Mouse (Mus musculus): Measurements from ENCODE around the gene Vsnl1.
A peak's percentile ranks its signal among the peaks of the same experiment; 100 is the strongest.

Vsnl1 gene

DNA sequence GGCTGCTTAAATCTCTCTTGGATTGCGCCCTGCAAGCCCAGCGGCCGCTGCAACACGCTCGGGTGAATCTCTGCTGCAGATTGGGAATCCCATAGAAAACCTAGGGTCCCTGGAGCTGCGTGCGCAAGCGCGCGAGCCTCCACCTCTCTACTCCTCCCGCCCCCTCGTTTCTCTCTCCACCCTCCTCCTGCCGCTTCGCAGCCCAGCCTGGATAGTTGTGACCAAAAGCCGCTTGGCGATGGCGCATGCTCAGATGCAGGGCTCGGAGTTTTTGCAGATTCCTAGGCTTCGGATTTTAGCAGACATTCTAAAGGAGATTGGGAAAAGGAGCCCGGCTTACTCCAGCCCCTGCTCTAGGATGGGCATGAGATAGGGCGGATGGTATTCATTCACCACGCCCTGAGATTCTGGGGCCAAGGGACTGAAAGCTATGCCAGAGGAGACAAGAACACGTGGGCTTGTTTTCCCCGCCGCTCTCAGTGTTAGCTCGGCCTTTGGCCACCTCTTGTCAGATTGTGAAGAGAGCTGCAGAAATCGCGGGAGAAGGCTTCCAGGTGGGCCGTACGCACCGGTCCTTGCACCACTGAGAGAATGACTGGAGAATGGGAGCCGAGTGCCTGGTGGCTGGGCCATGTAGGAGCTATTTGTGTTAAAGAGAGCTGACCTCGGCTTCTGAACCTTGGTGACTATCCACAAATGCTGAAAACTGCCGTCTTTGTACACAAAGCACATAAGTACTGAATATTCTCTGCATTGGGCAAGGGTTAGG, at the start of gene Vsnl1:
TSS of gene Vsnl1 (minus strand) at position 117 of the 769 bp plus-strand sequence.
- DNase-seq (ENCODE audit: low spot score) = peak; percentile 35

DNA sequence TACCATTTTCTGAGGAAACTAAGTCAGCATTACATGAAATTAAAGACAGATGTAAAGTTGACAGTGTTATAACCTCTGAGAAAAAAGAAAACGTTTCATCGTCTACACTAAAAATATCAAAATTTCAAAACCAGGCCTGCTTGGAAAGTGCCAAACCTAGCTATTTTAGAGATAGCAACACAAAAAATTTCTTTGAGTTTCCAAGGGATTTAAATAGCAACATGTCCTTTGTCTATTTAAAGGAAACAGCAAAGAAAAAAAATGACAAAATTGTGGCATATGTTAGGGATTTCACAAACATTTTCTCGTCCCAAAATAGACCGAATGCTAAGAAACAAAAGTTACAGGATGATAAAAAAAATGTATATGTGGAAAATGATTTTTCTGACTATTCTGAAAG, 20.2 kb upstream of the Vsnl1 start:
- DNase-seq (ENCODE audit: low spot score) = no peak

DNA sequence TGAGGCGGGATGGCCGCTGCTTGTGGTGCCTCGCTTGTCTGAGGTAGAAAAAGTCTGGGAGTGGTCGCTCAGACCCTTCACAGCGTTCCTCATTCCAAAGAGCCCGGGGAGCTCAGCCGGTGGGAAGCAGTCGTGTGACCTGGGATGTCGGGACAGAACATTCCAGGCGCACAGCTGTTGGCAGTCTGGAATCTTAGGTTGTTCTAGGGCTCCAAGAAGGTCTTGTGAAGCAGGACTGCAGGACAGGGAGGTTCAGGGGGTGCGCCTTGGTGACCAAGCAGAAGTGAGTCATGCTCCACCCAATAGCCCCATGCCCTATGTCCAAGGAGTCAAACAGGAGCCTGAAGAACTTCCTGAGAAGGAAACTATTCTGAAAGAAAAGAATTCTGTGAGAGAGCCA, 19.8 kb upstream of the Vsnl1 start:
- no peak for DNase-seq (ENCODE audit: low spot score)

DNA sequence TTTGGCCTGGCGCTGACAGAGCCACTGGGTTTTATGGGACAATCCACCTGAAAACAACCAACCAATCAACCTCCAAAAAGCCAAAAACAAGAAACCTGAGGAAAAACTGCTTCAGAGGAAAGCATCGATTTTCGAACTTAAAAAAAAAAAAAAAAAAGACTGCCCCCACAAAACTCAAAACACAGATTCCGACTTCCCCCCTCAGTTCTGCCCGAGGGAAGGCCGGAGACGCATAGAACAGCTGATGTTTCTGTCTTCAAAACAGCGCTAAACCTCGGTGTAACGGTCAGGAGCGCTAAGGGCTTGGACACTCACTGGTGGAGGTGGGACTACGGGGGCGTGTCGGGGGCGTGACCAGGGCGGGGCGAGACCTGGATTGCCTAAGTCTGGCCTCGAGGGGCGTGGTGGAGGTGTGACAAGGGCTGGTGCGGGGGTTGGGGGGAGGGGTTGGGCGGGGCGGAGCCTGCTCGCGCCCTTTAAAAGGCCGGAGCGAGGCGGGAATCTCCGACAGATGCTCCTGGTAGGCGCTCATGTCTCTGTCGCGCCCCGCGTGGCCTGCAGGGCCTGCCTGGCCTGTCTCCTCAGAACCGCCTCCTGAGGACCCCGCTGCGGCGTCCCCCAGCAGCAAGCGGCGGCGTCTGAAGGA, 19.3 kb upstream of the Vsnl1 start, which contains the start of gene Rad51ap2:
TSS of gene Rad51ap2 (plus strand) at position 531 of the 646 bp plus-strand sequence.
- DNase-seq (ENCODE audit: low spot score) = peak; percentile 79

DNA sequence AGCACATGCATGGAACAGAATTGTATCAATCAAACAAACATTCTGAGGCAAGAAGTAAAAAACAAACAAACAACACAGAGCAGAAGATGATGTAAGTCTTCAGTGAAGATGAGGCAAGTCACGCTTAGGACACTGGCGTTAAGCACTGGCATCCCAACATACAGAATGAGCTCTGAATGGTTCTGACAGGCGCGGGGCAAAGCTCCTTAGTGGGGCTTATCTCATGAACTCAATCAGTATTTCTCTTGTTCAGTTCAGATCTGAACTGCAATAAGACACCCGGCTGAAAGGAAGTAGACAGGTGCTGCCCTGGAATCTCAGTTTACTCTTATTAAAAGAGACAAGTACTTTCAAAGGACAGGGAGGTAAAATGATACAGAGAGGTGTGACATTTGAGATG, 17.7 kb upstream of the Vsnl1 start:
- DNase-seq (ENCODE audit: low spot score) = no peak

DNA sequence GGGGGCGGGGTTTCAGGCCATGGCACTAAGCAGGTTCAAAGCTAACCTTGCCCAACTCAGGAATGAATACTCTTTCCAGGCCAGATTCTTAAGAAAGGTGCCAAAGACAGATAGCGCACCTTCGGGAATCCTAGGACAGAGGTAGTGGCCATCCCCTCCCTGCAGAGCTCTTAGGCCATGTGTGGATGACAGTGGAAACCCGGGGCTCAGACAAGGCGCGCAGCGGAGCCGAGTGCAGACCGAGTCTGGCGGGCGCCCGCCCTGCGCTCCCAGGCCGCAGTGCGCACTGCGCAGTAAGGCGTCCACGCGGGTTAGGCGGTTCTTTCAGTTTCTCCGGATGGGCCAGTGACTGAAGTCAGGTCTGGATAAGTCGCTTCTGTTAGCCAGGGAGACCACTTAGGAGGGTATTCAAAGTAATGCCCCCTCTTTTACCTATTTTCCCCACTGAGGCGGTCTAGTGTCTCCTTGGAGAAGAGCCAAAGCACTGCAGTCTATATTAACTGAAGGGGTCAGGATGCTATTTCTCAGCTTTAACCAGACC, 1.6 kb upstream of the Vsnl1 start:
- DNase-seq (ENCODE audit: low spot score) = no peak

DNA sequence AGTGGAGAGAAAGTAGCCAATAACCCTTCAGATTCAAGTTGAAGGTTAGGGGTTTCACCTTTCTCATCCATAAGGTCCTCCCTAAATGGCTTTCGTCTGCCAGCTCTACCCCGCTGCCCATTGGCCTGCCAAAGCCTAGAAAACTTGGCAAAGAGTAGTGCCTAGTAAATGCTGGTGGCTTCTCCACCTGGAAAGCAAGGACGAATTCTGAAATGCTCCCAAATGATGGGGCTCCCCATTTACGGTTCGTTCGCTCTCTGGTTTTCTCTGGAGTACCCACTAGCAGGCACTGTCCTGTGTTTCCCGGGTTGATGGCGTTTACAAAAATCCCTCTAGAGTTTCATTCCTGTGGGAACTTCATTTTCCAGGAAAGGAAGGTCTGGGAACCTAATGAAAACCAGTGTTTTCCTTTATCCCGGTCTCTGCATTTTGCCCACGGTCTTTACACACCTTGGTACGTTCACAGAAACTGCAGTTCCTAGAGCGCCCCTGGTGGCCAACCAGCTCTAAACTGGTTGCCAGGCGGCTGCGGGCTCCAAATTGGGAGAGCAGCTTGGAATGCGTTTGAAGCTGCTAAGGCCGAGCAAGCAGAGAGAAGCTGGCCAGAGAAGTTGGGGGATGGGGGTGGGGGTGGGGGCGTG, 973 bp upstream of the Vsnl1 start:
- DNase-seq (ENCODE audit: low spot score) = peak; percentile 48

DNA sequence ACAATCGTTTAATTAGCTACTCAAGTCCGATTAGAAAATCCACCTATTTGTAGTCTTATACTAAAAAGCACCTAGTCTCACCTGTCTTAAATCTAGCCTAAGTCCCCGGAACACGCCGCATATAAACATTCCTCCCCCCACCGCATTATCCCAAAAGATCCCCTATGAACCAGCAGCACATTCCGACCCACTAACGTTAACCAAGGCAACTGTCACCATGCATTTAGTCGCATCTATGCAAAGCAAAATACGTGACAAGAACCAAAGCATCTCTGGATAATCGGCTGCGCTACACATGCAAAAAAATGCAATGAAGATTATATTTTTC, 426 bp downstream of the Vsnl1 start:
- no peak for DNase-seq (ENCODE audit: low spot score)

DNA sequence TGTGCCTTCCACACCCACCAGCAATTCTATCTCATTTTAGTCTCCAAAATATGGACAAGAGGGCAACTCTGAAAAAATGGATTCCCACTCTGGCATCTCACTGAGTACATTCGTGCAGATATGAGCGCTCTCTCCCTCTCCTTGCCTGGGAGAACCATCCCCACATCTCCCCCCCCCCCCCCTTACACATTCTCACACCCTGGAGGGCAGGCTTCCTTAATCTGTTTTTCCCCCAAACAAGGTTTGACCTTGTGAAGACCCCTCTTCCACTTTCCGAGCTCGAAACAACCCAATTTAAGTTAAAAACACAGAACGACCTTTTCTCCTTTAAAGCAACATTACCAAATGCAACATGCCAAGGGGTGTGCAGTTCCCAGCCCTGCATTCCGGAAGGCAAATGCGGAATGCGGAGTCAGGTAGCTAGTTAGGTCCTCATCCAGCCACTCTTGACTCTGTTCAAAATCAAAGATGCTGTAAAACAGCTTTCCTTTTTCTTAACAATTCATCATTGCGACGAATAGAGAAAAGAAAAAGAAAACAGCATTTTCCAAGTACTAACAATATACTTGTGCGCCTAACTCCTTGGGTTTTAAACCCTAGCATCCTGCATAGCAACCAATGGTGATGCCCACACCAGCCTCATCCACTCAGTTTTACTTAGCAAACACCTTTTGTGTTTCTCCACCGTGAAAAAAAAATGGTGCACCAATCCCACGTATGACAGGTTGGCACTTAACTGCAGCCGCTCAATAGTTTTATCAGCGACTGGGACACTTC, 979 bp downstream of the Vsnl1 start:
- DNase-seq (ENCODE audit: low spot score) = no peak

DNA sequence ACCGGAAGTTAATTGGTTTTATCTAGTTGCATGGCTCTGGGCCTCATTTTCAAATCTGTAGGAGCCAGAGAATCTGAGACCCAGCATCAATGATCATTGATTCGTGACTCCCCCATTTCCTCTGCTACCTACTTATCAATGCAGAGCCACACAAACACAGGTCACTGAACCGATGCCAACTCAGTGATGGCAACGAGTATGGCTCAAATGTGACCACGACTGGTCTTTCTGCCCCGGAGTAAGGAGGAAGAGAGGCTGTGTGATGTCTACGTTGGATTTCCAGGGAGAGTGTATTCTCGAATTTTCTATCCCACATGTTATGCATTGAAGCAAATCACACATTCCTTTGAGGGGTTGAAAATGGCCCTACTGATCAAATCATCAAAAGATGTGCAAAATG, 2.0 kb downstream of the Vsnl1 start:
- no peak for DNase-seq (ENCODE audit: low spot score)

DNA sequence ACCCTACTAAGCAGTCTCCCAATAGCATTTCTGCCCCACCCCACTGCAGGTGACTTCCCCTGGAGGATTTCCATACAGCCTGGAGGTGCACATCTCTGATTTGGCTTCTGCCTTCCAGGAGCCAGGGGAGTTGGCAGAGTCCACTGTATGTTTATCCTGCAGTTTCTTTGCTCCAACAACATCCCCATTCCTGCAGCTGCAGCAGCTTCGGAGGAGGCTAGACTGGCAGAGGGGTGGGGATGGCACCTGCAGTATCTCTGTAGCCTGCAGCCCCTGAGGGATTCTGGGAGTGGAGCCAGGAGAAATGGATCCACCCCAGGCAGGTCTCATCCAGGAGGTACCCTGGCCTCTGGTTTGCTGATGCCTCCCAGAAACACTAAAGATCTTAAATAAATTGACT, 2.7 kb downstream of the Vsnl1 start:
- no peak for DNase-seq (ENCODE audit: low spot score)

DNA sequence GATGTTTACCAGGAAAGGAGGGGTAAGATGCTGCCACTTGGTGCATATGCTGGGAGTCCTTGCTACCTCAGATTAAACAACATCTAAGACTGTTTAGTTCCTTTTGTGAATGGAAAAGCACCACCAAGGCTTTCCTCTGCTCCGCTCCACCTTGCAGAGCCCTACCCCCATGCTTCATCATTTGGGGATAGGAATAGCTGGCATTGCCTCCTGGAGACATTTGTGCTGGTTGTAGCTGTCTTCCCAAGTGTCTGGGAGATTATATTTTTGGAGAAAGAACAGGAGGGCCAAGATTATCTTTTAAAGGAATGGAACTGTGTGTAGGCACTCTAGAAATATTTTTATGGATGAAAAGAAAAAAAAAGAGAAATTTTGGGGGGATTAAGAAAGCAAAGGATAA, 3.3 kb downstream of the Vsnl1 start:
- no peak for DNase-seq (ENCODE audit: low spot score)

DNA sequence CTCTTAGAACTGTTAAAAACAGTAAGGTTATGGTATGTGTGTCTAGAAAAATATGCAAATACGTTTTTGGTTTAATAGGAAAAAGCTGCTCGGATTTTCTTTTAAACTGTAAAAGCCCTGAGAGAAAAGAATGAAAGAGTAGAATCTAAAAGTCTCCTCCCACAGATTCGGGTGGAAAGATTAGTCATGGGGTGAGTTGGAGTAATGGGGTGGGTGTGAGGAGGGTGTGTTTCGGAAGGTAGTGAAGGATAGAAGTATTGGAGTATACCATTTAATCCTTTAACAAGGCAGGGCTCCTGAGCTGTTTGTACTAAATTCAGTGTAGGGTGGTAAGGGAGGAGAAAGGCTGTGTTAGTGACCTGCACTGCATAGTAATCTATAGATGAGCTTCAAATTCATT, 9.0 kb downstream of the Vsnl1 start:
- no peak for DNase-seq (ENCODE audit: low spot score)

DNA sequence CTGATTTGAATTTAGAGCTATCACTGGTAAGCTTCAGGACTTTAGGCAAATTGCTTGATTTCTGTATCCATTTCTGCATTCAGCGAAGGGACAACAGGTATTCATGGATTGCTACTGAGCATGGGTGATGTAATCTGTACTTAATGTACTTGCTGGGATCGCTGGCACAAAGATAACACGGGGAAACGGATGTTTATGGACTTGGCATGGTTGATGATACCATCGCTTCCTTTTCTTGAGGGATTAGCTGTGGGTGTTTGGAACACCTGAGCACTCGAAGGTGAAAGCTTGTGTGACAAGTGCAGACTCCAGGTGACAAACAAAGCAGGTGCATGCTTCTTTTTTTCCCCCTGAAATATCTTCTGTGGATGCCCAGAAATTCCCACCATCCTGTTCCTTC, 18.3 kb downstream of the Vsnl1 start:
- DNase-seq (ENCODE audit: low spot score) = no peak

DNA sequence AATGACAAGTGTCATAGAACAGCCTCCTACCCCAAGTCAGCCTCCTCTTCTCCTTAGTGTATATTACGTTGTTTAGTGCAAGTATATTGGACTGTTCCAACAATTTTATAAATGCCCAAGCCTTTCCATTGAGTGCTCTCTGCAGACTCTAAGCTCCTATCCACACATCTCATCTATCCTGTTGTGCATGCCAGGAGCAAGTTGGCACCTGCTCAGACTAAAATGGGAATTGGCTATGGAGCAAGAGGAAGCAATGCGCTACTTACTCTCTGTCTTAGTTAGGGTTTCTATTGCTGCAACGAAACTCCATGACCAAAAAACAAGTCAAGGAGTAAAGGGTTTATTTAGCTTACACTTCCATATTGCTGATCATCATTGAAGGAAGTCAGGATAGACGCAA, 28.7 kb downstream of the Vsnl1 start:
- no peak for DNase-seq (ENCODE audit: low spot score)

DNA sequence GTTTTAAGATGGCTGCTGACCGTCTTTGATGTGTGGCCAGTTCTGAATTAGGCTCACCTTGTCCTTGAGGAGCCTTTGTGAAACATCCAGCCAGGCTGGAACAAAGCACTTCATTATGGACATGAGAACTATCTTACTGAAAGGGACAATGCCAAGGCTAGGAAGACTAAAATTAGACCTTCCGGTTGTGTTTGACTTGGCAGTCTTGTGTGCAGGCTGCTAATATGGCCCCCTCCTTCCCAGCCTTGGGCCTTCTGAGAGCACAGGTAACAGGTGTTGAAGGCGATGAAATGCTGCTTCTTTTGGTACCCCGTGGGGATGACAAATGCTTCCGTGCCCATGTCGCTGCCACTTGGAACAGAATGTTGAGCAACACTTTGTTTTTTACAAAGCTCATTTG, 37.6 kb downstream of the Vsnl1 start:
- DNase-seq (ENCODE audit: low spot score) = no peak

DNA sequence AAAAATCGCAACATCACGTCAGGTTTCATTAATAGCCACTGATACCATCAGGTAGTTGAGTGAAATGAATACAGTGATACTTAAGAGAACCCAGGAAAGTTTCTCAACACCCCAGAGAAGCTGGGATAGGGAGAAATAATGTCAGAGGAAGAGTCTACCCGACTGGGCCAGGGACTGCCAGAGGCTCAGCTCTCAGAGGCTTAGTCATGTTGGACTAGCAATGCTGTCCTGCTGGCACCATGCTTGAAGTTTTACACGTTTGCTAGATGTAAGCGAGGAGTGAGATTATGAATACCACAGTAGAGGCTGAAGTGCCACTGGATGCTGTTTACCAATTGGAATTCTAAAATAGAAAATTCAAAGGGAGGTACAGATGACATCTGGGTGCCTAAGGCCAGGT, 39.4 kb downstream of the Vsnl1 start:
- no peak for DNase-seq (ENCODE audit: low spot score)

DNA sequence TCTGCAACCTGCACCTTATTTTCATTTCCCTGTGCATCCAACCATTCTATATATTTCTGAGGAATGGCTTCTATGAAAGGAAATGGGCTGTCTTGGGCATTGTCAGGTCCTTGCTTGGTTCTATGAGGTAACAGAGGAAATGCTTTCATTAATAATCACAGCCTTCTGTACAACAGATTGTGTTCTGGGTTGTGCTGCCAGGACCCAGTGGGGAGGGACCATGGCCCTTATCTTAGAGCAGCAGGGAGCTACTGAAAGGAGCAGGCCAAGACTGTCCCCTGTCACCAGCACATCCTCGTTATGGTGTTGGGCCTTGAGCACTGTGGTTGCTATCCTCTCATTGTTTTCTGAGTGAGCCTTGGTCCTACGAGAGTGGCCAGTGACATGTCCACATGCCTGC, 40.9 kb downstream of the Vsnl1 start:
- DNase-seq (ENCODE audit: low spot score) = no peak

DNA sequence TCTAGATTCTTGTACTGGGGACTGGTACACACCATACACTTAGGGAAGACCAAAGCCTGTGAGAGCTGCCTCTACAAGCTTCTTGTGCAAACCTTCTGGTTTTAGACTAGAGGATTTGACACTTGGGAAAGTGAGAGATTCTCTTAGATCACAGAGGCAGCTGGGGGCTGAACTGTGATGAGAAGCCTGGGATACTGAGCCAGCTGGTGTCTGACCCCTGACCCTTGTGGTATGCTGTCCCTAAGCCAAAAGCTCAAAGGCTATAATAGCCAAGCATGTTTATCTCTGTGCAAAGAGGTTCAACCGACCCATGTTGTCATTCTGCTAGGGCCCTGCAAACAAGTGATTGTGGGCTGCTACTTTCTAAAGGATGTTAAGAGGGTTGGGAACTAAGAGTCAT, 43.9 kb downstream of the Vsnl1 start:
- peak; percentile 54 for DNase-seq (ENCODE audit: low spot score)

DNA sequence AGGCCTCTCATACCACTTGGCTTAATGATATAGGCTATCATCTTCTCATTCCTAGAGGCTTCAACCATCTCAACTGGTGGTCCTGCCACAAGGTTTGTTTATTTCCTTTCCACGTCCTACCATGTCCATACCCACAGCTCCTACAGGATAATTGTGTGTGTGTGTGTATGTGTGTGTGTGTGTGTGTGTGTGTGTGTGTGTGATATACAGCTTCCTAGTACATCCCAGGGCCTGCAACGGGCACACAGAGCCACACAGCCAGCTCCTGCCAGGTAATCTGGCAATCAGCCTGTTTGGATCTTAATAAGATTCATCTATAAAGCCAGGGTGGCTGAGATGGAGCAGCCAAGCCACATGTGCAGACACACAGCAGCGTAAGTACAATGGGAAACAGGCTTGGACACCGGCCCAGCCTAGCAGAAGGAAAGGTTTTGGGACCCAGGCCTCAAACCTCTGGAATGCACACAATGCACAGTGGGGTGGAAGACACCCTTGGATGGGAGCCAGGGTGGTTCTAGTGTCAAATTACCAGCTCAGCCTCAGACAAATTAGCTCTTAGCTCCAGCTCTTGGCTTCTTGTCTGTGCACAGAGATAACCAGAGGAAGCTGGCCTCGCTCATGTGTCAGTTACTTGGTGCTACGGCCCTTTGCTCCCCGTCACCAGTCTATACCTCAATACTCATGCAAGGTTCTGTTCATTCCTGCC, 45.0 kb downstream of the Vsnl1 start:
- no peak for DNase-seq (ENCODE audit: low spot score)

DNA sequence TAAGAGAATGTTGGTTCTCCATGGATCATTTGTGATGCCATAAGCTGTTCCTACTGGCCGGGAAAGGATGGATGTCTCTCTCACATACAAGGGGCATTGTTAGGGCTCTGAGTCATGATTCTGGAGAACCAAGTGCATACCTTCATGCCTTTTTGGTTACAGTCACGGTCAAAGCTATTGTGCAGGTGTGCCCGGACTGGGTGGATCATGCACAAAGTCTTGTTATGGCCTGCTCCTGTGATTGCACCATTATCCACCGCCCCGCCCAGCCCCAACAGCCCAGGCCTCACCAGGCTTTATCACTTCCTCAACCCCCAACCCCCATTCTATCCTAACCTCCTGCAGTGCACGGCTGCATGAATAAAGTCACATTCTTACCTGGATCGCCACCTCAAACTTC, 47.3 kb downstream of the Vsnl1 start:
- DNase-seq (ENCODE audit: low spot score) = no peak

DNA sequence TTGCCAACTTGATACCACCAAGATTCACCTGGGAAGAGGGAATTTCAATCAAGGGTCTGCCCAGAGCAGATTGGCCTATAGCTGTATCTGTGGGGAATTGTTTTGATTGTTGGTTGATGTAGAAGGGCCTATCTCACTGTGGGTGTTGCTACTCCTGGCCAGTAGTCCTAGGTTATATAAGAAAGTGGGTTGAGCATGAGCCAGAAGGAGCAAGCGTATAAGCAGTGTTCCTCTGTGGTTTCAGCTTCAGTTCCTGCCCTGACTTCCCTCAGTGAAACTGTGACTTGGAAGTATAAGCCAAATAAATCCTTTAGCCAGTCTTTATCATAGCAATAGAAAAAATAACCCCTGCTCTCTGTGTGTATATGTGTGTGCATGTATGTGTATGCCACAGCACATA, 51.7 kb downstream of the Vsnl1 start:
- DNase-seq (ENCODE audit: low spot score) = no peak
